Mouse (Mus musculus) erythroblast, embryonic 14.5 days (primary cell): ENCODE results near the gene Fgfr2.

Experiments
- GATA1 ChIP-seq: IDR thresholded peaks from 2 replicates; pipeline ENCODE4 v1.6.1; 2012; ENCODE audit warnings: low read length, inconsistent platforms, mixed read lengths
- TAL1 ChIP-seq: IDR thresholded peaks from 3 replicates; pipeline ENCODE4 v1.6.1; 2012; ENCODE audit warnings: low read length, inconsistent platforms, mixed read lengths

GRCm38 (mm10) chr7:132443134-132443533 is 680.0 kb downstream of the Fgfr2 start:
- no peak for TF ChIP-seq TAL1
- TF ChIP-seq GATA1: no peak
